Mouse (Mus musculus) kidney, postnatal 10 days (tissue): Measurements from ENCODE around the gene Gpr171.
"Not testable (repeated sequence)": the region's sequence is repeated elsewhere in the genome, so short reads cannot be mapped to it uniquely, and the experiment has no call there.

Source experiments
- DNase-seq: peaks from one replicate; pipeline ENCODE4 v3.0.0; 2021; ENCODE audit warnings: mixed read lengths

The Gpr171 gene

GRCm38 (mm10) chr3:59101218-59101986 lies at the start of gene Gpr171:
Gene Gpr171 (minus strand): TSS chr3:59101821.
- DNase-seq = no peak

DNA sequence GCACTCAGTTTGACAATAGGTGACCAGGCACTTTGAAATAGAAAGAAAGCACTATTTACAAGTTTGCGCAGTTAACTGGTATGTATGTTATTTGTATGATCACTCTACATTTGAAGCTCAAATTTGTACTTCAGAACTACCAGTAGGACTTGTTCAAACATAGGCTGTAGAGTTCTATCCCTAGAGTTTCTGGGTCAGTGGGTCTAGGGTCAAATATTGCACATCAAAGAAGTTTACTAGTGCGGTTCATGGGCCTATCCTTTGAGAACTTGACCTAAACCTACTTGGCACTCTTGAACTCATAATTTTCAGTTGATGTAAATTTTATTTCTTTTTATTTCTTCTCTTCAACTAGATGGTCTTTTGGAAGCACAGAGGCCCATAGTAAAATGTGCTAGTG lies 49.0 kb upstream of the Gpr171 start:
- DNase-seq = no peak

GRCm38 (mm10) chr3:59149646-59150045 lies 48.0 kb upstream of the Gpr171 start:
- DNase-seq = no peak

- peak; percentile 9 for DNase-seq
Measured at GRCm38 (mm10) chr3:59145194-59145593, 43.6 kb upstream of the Gpr171 start.

- DNase-seq = no peak
Measured at GRCm38 (mm10) chr3:59141507-59142305, 40.1 kb upstream of the Gpr171 start.

DNA sequence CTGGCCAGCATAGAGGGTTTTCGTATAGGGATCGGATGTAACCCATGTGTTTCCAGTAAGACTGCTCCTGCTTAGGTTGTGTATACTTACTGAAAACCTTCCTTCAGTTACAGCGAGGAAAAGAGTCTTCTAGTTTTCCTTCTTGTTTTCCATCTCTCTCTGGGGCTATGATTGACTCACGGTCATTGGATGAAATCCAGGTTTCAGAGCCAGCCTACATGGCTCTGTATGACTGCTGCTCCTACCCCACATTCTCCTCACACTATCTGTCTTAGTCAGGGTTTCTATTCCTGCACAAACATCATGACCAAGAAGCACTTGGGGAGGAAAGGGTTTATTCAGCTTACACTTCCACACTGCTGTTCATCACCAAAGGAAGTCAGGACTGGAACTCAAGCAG lies 39.3 kb upstream of the Gpr171 start:
- DNase-seq = not testable (repeated sequence)

DNA sequence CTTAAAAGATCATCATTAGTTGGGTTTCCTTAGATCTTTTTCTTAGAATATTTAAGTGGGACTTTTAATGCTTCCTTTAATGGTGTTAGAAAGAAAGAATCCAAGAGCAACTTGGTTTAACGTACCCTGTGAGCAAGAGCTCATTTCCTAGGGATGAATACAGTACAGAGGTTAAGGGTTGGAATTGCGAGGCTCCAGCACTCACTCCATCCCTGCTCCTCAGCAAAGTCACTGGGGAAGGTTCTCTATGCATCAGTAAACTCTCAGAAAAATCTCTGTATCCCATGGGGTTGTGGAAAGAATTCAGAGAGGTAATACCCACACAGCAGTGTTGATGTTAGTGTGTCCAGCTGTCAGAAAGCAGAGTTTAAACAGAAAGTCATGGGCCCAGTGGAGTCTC lies 38.5 kb upstream of the Gpr171 start:
- DNase-seq = no peak

DNA sequence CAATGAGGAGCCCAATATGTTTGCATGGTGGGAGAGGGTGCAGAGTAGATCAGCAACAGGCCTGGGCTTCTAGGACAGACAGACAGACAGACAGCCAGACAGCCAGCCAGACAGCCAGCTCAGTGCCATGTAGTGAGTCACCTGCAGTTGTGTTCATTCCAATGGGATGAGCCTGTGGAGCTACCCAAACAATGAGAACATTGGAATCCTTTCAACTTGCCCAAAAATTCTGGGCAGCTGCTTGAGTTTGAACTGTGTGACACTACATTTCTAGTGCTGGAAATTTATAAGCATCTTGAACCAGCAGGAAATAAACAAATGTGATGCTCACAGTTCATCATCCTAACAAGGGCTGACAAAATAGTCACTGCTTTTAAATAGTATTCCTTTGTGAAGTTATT lies 38.0 kb upstream of the Gpr171 start:
- DNase-seq = no peak

DNA sequence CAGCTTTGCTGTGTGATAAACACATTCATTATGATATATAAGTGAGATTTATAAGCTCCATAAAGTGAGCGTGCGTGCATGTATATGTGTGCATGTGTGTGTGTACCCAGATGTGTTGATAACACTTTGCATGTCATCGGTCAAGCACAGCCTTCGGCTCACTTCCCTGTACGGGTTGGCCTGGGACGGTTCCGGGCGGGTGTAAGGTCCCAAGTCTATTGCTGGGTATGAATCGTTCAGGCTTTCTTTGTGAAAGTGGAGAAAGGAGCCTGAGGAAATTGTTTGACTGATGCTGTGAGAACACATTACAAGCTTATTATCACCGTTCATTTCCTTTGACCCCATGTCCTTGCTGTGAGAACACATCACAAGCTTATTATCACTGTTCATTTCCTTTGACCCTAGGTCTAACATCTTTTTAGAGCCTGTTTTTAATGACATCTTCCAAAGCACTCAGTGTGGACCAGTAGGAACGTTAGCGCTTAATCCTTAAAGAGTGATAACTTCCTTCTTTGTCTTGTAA lies 37.4 kb upstream of the Gpr171 start:
- DNase-seq = peak; percentile 14

DNA sequence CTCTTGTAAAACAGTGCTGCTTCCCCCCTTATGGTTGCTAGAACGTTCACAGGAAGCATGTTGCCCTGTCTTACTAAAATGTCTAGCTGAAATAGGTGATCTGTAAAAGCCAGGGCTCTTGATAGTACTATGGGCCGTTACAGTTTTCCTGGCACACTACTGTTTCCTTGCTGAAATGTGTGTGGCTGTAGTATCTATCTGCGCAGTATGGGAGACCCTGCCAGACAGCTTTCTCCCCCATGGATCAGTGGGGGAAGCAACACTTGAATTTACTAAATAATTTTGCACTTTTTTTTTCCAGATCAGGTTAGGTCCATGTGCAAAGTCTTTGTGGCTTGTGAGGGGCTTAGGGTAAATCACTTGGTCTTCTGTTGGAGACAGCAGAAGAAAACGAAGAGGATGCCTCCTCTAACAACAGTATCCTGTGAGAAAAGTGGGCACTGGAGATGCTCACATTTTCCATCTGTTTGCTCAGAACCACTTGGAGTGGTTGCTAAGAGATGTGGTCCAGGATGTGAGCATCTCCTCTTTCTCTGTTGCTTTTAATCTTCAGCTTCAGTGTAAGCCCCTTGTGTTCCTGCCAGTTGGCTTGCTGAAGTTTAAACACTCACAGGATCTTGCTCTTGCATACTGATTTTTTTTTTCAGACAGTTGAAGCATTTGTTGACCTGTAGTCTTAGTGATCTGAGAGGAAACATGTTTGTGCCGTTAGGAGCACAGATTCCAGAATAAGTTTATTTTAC lies 34.5 kb upstream of the Gpr171 start:
- no peak for DNase-seq

DNA sequence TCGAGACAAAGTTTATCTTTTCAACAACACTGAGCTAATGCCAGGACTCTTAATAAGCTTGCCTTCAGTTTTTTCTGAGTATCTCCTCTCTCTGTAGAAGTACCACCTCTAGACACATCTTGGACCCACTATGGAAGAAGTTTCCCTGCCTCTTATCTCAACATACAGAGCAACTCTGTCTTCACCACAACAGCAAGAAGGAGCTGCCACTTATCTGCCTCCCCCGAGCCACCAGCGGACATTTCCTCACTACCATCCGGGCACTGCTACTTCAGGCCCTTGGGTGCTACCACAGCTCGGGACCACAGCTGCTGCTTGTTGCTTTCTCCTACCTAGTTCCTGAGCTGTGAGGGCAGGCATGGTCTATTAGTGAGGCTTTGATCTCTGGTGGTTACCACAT lies 31.6 kb upstream of the Gpr171 start:
- DNase-seq = no peak

GRCm38 (mm10) chr3:59131966-59132365 lies 30.3 kb upstream of the Gpr171 start:
- no peak for DNase-seq

- no peak for DNase-seq
Measured at GRCm38 (mm10) chr3:59131081-59131480, 29.5 kb upstream of the Gpr171 start.

DNA sequence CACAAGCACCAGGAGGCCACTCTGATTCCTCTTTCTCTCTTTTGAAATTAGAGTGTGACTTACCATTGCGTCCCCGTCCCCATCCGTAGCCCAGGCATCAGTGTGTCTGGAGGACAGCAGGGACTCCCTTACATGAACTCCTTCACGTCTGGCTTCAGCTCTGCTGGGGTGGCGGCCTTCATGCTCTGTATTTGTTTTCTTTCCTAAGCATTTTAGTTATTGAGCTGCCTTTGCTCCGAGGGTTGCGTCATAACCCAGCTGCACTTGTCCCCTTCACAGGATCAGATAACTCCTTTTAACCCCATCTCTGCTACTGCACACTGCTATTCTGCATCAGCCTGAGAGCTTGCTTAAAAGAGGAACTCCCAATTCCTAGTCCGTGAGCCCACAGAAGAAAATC lies 28.8 kb upstream of the Gpr171 start:
- DNase-seq = peak; percentile 28

DNA sequence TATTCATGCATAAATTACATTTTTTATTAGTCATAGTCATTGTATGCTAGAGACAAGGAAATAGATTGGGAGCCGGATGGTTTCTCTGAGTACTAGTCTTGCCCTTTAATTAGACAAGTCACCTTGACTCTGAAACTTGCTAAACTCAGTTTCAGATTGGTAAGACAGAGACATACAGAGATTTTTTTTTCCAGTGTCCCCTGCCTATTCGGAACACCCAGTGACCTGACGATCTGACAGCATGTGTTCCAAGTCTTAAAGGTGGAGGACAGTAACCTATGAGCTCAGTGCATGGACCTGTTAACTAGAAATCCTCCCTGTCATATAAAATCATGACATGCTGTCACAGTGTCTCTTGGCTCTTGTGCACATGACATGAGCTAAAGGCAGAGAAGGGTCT lies 27.9 kb upstream of the Gpr171 start:
- no peak for DNase-seq

DNA sequence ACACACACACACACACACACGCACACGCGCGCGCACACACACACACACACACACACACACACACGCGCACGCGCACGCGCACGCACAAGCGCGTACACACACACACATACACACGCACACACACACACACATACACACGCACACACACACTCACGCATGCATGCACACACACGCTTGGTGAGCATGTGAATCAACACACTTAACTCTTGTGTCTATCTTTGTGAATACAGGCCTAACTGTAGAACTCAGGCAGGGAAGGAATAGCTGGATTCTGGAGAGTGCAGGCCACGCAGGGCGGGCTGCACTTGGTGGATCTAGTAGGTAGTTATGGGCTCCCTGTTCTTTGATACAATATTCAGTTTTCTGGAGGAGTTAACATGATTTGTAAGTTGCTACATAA lies 27.1 kb upstream of the Gpr171 start:
- DNase-seq = no peak

GRCm38 (mm10) chr3:59125783-59126555 lies 24.3 kb upstream of the Gpr171 start:
- DNase-seq = no peak

GRCm38 (mm10) chr3:59125022-59125421 lies 23.4 kb upstream of the Gpr171 start:
- no peak for DNase-seq

GRCm38 (mm10) chr3:59121780-59122449 lies 20.3 kb upstream of the Gpr171 start:
- no peak for DNase-seq

DNA sequence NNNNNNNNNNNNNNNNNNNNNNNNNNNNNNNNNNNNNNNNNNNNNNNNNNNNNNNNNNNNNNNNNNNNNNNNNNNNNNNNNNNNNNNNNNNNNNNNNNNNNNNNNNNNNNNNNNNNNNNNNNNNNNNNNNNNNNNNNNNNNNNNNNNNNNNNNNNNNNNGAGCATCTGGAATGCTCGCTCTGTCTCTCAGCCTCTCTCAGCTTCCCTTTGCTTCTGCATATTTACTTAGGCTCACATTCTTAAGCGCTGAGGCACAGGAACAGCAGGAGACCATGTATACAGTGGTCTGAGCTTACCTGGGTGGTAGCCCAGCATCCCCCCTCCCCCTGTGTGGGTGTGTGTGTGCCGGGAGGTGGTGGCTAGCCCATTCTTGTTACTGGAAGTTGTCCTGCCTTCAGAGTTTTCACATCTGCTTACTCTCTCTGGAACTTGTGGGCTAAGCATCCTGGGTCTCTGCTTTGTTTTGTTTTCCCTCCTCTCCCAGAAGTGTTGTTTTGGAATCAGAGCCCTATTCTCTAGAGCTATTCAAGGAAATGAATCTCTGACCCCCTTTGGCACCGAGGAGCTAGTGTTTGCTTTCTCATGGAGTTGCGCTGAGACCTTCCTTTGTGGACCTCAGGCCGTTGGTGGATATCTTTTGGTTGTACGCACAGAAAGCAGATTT lies 19.6 kb upstream of the Gpr171 start:
- peak; percentile 40 for DNase-seq

DNA sequence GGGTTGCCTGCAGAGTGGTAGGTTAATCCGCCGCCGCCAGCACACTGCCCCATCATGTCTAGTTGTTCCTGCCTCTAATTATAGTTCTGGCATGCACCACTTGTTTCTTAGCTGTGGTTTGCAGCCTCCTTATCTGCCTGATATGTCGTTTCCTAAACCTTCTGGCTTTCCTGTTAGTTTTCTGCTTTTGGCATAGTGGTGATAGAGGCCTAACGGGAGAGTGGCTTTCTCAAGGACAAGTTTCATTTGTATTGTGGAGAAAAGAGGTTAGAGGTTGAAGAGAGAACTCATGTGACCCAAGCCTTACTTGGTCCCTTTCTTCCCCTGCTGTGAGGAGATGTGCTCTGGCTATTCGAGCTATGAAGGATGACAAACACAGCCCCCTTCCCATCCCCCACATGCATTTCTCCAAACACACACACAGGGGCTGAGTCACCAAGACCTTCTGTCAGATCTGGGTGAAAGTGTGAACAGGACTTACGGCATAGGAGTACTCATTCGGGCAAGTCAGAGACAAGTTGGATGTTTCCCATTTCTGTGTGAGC lies 12.4 kb upstream of the Gpr171 start:
- DNase-seq = no peak
